Mouse (Mus musculus) hindlimb bud, embryonic 11.5 days (tissue): ENCODE results near the gene Med13l.

Source experiments
- DNase-seq: peaks from one replicate; pipeline ENCODE4 v3.0.0-alpha.2; 2012; ENCODE audit warnings: low read depth, low spot score; ENCODE audit errors: extremely low spot score

Gene Med13l

DNA sequence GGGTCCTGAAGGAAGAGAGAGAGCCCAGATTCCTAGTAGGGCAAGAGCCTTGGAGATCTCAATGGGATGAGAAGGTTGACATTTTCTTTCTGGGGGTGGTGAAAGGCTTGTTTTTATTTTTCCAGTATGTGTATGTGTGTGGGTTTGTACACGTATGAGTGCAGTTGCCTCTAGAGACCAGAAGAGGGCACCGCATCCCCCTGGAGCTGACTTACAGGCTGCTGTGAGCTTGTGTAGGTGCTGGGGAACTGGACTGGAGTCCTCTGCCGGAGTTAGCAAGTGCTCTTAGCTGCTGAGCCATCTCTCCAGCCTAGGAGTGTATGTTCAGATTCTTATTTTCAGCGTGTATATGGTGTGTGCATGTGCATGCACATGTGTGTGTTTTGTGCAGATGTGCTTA is 5.2 kb upstream of the Med13l start:
- no peak for DNase-seq

DNA sequence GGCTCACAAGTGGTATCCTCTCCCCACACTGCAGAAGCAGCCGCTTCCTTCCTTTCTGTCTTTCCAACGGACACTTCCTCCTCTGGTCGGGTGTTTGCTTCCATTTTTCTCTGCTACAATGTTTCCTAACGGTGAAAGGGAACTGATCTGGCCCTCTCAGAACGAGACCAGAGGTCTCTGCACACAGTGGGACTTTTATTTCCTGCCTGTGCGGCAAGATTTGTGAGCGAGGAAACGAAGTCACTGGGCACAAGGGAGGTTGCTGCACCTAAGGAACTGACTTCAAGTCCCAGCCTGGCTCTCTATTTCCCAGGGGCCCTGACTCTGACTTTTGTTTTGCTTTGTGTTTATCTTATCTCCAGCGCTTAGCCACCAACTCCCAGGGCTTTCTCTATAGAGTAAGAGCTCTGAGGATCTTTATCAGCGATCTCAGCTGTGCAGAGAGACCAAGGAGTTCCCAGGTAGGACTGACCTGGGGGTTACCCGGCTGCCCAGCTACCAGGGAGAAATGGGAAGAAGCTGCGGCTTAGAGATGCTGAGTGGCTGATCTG is 4.0 kb upstream of the Med13l start:
- DNase-seq = no peak

DNA sequence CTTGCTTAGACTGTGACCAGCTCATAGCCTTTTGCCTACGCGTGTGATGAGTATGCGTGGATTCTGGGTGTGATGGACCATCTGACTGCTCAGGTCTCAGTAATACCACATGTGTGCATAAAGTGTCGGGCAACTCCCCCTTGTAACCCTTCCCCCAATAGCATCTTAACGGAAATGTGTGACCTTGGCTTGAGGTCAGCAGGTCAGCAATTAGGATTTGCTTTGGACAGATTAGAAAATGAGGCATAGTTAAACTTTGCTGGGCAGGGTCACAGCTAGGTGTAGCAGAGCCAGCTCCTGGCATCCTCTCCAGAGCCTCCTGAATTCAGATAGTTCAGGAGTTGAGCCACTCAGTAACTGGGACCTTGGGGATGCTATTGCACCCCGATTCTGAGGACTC is 1.6 kb upstream of the Med13l start:
- DNase-seq = no peak

- no peak for DNase-seq
Observed at GRCm38 (mm10) chr5:118559584-118560384, 695 bp upstream of the Med13l start.

DNA sequence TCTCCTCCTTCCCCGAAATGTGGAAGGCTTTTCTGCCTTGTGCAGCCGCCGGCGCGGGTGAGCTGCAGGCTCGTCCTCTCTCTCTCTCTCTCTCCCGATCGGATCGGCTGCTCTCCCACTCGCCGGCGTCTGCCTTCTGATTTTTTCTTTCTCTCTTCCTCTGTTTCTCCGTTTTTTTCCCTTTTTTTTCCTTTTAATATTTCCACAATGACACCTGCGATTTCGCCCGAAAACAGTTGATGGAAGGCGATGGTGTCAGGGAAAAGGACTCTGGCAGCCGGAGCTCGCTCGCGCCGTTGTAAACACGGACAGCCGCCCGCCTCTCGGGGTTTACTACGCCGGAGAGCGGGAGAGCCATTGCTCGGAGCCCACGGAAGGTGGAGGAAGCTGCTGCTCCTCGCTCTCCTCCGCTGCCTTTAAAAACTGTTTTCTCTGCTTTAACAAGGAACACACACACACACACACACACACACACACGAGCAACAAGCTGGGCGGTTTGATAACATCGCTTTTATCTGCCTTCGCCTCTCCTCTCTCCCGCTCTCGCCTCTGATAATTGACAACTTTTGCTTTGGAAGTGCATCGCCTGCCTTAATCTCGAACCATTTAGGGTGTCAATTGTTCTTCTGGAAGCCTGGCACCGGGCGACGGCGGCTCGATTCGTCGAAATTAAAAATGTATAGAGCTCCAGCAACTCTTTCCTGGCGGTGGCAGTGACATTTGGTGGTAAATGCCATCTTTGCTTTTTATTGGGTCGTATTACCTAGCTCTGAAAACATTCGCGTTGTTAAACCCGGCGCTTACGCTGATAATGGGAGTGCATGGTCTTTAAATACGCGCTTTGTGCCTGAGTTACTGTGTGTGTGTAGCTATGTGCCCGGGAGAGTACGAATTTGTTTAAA is 858 bp downstream of the Med13l start:
- DNase-seq = no peak

DNA sequence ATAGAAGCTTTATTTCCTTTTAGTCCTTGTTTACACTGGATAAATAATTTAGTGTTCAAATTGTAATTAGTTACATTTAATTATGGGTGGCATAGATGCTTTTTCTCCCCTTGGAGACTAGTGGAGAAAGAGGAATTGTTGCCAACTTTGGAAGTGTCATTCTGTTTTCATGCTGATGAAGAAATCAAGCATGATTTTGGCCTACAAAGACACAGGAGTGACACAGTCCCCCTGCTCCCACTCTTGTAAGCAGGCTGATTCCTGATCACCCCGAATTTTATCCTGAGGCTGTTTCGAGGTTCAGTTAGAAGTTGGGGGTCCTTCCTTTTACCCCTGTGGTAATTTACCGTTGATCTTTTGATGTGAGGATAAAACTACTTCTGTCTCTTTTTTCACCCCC is 1.7 kb downstream of the Med13l start:
- no peak for DNase-seq

GRCm38 (mm10) chr5:118563590-118563989 is 3.1 kb downstream of the Med13l start:
- no peak for DNase-seq

DNA sequence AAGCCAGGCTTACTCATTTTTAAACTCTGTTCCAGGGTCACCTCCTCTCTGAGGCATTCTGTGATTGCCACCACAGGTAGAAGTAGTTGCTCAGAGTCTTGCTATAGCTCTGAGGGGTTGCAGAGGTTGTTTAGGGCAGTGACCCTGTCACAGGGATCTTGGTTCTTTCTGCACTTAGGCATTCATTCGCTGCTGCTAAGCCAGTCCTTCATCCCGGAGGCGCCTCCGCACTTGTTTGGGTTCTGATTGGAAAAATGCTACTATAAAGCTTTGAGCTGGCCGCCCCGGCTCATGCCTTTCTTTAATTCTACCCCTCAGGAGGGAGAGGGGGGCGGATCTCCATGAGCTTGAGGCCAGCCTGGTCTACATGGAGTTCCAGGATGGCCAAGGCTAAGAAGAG is 6.9 kb downstream of the Med13l start:
- no peak for DNase-seq

DNA sequence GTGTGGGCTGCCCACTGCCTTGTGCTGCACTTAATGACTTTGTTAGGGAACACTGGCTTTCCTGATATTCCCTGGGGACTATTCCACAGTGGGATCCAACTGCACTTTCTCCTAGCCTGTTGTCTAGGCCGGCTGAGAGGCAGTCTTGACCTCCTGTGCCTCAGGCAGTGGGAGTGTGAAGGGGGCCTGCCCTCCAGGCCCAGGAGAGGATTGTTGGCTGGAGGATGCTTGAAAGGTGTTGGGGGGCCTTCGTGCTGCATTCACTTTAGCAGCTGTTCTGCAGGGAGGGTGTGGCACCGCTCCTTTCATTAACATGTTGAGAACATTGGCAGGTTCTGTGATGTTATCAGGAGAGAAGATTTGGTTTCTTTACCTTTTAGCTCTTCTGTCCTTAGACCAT is 8.5 kb downstream of the Med13l start:
- no peak for DNase-seq

DNA sequence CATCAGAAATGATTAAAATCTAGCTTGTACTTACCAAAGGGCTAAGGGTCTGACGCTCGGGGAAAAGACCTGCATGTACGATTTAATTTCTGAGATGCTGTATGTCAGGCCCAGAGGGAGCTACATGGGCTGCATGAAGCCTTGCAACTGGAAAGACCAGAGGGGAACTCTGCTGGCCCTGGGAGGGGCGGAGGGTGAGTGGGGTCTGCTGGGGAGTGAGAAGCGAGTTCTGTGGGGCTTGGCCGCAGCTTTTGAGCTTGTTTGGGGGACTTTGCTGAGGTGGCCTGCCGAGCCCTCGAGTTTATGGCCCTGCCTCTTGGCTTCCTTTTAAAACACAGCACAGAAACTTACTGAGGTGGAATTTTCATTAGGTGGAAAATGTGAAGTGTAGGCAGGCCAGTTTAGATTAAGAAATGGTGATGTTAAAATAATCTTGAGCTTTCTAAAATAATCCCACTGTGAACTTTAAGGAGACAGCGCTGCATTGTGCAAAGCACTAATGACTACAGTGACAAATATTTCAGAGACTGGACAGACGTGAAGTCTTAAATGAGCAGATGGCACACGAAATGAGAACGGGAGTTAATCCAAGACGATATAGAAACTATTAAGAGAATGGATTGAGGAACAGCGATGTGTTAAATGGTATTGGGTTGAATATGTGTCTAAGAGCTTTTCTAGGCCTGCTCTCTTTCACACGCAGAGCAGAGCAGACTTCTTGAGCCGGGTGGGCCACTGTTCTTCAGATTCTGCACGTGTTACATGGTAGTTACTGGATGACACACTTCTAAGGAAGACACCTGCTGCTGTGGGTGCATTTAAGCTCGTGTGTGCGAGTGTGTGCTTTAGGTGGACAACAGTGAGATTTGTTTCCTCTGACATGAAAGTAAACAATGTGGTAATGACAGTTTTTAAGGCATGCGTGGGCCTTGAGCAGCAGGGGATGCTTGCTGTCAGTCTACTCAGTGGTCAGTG is 9.4 kb downstream of the Med13l start:
- no peak for DNase-seq

DNA sequence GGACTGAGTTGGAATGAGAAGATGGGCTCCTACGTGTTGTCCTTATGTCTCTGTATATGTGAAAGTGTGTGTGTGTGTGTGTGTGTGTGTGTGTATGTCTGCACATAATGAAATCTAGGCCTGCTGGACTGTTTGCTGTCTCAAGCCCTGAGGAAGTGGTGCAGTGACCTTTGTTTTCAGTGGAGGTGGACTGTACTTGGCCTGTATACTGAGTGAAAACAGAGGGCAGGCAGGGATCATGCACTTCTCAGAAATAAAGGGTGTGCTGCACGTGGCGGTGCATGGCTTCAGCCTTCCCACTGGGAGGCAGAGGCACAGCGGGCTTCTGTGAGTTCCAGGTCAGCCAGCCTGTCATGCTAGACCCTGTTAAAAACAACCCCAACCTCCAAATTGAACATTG is 11.0 kb downstream of the Med13l start:
- no peak for DNase-seq

DNA sequence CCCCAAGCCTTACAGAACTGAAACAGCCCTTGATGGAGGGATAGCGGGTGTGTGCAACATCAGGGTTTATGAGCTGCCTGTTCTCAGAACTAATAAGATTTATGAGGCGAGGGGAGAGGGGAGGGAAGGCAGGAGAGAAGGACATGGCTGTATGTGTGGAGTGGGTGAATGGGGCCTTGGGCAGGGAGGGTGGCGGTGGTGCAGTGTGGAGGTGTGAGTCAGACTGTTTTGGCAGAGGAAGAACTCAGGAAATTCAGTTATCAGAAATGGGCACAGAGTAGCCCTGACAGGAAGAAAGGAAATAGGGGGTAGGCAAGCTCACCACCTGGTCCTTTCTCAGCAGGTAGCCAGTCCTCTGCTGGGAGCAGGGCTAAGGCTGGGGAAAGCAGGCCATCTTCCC is 13.8 kb downstream of the Med13l start:
- DNase-seq = no peak

DNA sequence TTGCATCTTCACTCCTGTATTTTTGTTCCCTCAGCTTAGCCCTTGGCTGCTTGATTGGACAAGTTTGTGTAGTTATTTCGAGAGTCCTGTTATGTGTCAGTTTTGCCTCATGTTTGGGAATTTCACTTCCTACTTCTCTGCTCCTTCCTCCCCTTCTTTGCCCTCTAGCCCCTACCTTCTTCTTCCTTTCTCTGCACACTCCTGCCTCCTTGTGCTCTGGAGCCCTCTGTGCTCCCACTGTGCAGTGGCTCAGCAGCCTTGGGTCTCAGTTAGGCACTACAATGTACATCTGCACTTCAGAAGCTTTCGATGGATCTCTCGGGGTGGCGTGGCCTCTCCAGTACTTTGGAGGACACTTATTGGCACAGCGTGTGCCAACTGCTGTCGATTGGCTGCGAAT is 14.5 kb downstream of the Med13l start:
- no peak for DNase-seq

DNA sequence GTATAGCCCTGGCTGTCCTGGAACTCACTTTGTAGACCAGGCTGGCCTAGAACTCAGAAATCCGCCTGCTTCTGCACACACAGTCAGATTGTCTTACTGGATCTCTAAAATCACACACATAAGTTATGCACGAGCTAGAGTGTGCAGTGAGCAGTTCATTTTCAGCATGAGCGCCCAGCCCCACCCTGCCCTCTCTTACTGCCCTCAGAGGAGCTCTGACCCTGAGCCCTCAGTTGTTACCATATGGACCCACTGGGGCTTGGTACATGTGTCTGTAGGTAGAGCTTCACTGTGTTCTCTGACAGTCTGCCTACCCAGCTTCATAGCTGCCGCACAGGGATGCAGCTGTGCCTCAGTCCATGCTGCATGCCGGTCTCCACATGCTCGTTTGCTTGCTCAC is 15.4 kb downstream of the Med13l start:
- DNase-seq = no peak

GRCm38 (mm10) chr5:118576731-118577130 is 16.3 kb downstream of the Med13l start:
- DNase-seq = no peak

- DNase-seq = no peak
Observed at GRCm38 (mm10) chr5:118585355-118585754, 24.9 kb downstream of the Med13l start.

GRCm38 (mm10) chr5:118586560-118586959 is 26.1 kb downstream of the Med13l start:
- no peak for DNase-seq

- DNase-seq = no peak
Observed at GRCm38 (mm10) chr5:118588381-118588925, 28.0 kb downstream of the Med13l start.

GRCm38 (mm10) chr5:118589186-118589892 is 28.9 kb downstream of the Med13l start:
- no peak for DNase-seq

- no peak for DNase-seq
Observed at GRCm38 (mm10) chr5:118590868-118591267, 30.4 kb downstream of the Med13l start.
